Mouse (Mus musculus) heart, embryonic 14.5 days (tissue): ENCODE results near the gene Akr1a1. TPM values are rescaled to one million over a fixed set of nuclear protein-coding genes. Genes with fewer than 3 reads are reported as not detected.

ENCODE experiments used
- ATAC-seq: fragments of 200-750 bp; cut with Nextera tagmentation; 2 replicates; pipeline ENCODE4 v1.8.0; 2017; ENCODE audit warnings: low read depth, moderate TSS enrichment; ENCODE audit not compliant: insufficient number of reproducible peaks, insufficient read depth, low FRiP score
- H3K27ac ChIP-seq, 2 experiments: fragments of 200-500 bp in 1 of 2; fragments of 300-500 bp in 1 of 2; sonication (generic) in 1 of 2; replicated peaks in 1 of 2; 2 replicates each; pipeline ENCODE4 v1.5.1; 2012 to 2014; ENCODE audit warnings: low read depth in 2 of 2, low read length in 2 of 2, control low read depth in 1 of 2, mild to moderate bottlenecking in 1 of 2, mixed read lengths in 1 of 2; ENCODE audit not compliant: control insufficient read depth in 1 of 2, insufficient read depth in 1 of 2
- H3K27me3 ChIP-seq: fragments of 300-500 bp; sonication (generic); 2 replicates; pipeline ENCODE4 v1.6.1; 2014; ENCODE audit warnings: mild to moderate bottlenecking, low read length, control low read depth; ENCODE audit not compliant: control insufficient read depth, insufficient read depth
- H3K36me3 ChIP-seq: fragments of 300-500 bp; sonication (generic); 2 replicates; pipeline ENCODE4 v1.6.1; 2014; ENCODE audit warnings: mild to moderate bottlenecking, control low read depth, low read length, mixed read lengths; ENCODE audit not compliant: control insufficient read depth, insufficient read depth
- H3K4me1 ChIP-seq, 2 experiments: fragments of 200-500 bp in 1 of 2; fragments of 300-500 bp in 1 of 2; sonication (generic) in 1 of 2; 2 replicates each; pipeline ENCODE4 v1.6.1; 2012 to 2014; ENCODE audit warnings: low read length in 2 of 2, control low read depth in 1 of 2, mixed read lengths in 1 of 2; ENCODE audit not compliant: control insufficient read depth in 2 of 2, insufficient read depth in 2 of 2
- H3K4me2 ChIP-seq: fragments of 300-500 bp; sonication (generic); 2 replicates; pipeline ENCODE4 v1.6.1; 2014; ENCODE audit warnings: mild to moderate bottlenecking, low read length
- H3K4me3 ChIP-seq, 2 experiments: fragments of 200-500 bp in 1 of 2; fragments of 300-500 bp in 1 of 2; sonication (generic) in 1 of 2; 2 replicates each; pipeline ENCODE4 v1.5.1; 2012 to 2014; ENCODE audit warnings: low read length in 2 of 2, mild to moderate bottlenecking in 2 of 2, control low read depth in 1 of 2, low read depth in 1 of 2, moderate library complexity in 1 of 2; ENCODE audit not compliant: control insufficient read depth in 1 of 2, insufficient read depth in 1 of 2
- H3K9ac ChIP-seq: fragments of 300-500 bp; sonication (generic); 2 replicates; pipeline ENCODE4 v1.6.1; 2014; ENCODE audit warnings: mild to moderate bottlenecking, low read length
- H3K9me3 ChIP-seq: fragments of 300-500 bp; sonication (generic); 2 replicates; pipeline ENCODE4 v1.6.1; 2016; ENCODE audit warnings: low read length, control low read depth; ENCODE audit not compliant: control insufficient read depth
- WGBS: fragments of 180-500 bp; shearing (Covaris S2); extraction: QIAGEN DNeasy Blood & Tissue Kit; methylation state at CpG from one replicate; pipeline ENCODE4 v1.1.7; 2014; 5-methylcytosine and 5-hydroxymethylcytosine counted together
- polyA plus RNA-seq: library from polyadenylated mRNA; unstranded; fragments of >200 nt; fragmentation: Nextera tagmentation; extraction: Ambion mirVana; gene quantifications from 2 replicates; pipeline ENCODE4 v1.2.1, GENCODE M21; 2014

Gene Akr1a1
- 620 and 648 TPM in 2 replicates for polyA plus RNA-seq

DNA sequence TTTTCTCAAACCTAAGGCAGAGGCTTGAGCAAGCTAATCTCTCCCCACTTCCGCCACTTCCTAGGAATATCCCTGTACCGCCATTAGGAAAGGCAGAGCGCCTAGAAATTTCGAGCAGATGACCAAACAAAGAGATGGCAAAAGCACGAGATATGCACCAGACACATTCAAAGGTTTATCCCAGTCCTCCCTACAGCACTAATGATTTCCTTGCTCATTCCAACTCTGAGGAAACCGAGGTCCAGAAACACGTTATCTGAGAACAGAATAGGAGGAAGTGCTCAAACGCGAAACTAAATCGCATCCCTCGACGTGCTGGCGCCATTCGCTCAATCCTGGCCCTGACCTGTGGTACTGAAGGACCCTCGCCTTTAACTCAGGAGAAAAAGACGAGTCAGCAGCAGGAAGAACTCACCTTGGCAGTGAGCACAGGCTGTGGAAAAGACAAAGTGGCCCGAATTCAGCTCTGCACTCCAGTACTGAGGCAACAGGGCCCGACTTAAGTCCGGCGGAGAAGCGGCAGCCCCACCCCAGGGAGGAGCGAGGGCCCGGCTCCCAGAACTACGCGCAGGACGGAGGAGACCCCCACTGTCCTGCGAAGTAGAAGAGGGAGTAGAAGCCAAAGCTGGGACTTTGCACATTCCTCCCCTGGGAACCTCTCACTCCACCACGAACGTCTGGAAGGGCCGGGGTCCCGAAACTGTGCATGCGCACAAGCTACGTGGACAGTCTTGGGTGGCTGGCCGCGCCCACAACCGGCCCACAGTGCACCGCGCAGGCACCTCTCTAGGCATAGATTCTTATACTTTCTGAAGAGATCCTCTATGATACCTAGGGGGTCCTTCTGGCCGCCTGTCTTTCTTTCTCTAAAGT lies at the start of gene Akr1a1:
Gene Akr1a1 (minus strand): TSS at position 757 of the 873 bp plus-strand sequence.
- Histone ChIP-seq H3K4me3 (peak within 1 kb of the TSS; percentile 80 to 95), H3K36me3 (peaks cover 33% of the 10 kb centered on the region), H3K4me2 (peak within 1 kb of the TSS; percentile 66), H3K27me3 (no peaks in the 10 kb centered on the region), H3K4me1 (peaks cover 4 to 20% of the 10 kb centered on the region in 2 experiments), H3K9ac (peak within 1 kb of the TSS; percentile 98), H3K27ac (peak within 1 kb of the TSS; percentile 90 to 95), H3K9me3 (no peaks in the 10 kb centered on the region)
- WGBS, result under 1% methylated on average over 39 of the region's 39 CpGs
- ATAC-seq, result peak; percentile 99

- H3K36me3 ChIP-seq, result peaks cover 84% of the 10 kb centered on the region
These were observed 49.5 kb upstream of the Akr1a1 start for GRCm38 (mm10) chr4:116700964-116701363.

GRCm38 (mm10) chr4:116698693-116699342 lies 47.3 kb upstream of the Akr1a1 start:
- H3K36me3 ChIP-seq, result peaks cover 89% of the 10 kb centered on the region

More at GRCm38 (mm10) chr4:116700964-116701363, 49.5 kb upstream of the Akr1a1 start:
- Histone ChIP-seq H3K9me3 (no peaks in the 10 kb centered on the region), H3K4me1 (peaks cover 2 to 5% of the 10 kb centered on the region in 2 experiments), H3K27me3 (no peaks in the 10 kb centered on the region), H3K4me2 (no peak overlapping the region), H3K27ac (no peak overlapping the region), H3K9ac (no peak overlapping the region), H3K4me3 (no peak overlapping the region)
- WGBS, result 81% methylated on average over 1 of the region's 1 CpGs
- no peak for ATAC-seq

GRCm38 (mm10) chr4:116693785-116694184 lies 42.3 kb upstream of the Akr1a1 start:
- no peak overlapping the region for H3K9ac ChIP-seq
- no peaks in the 10 kb centered on the region for H3K27me3 ChIP-seq
- peaks cover 98% of the 10 kb centered on the region for H3K36me3 ChIP-seq
- H3K9me3 ChIP-seq, result no peaks in the 10 kb centered on the region
- WGBS, result 80% methylated on average over 2 of the region's 2 CpGs
- peaks cover 2 to 6% of the 10 kb centered on the region in 2 experiments for H3K4me1 ChIP-seq
- H3K27ac ChIP-seq, result no peak overlapping the region
- ATAC-seq, result no peak
- no peak overlapping the region for H3K4me3 ChIP-seq
- no peak overlapping the region for H3K4me2 ChIP-seq

More at GRCm38 (mm10) chr4:116698693-116699342, 47.3 kb upstream of the Akr1a1 start:
- Histone ChIP-seq H3K27me3 (no peaks in the 10 kb centered on the region), H3K9me3 (no peaks in the 10 kb centered on the region), H3K4me3 (no peak overlapping the region), H3K27ac (peak overlapping the region in 1 of 2 experiments; percentile 37; a peak in 1 of 4 replicates), H3K4me1 (peaks cover 2 to 5% of the 10 kb centered on the region in 2 experiments), H3K4me2 (no peak overlapping the region), H3K9ac (no peak overlapping the region)
- no peak for ATAC-seq
- WGBS, result 16% methylated on average over 2 of the region's 2 CpGs

DNA sequence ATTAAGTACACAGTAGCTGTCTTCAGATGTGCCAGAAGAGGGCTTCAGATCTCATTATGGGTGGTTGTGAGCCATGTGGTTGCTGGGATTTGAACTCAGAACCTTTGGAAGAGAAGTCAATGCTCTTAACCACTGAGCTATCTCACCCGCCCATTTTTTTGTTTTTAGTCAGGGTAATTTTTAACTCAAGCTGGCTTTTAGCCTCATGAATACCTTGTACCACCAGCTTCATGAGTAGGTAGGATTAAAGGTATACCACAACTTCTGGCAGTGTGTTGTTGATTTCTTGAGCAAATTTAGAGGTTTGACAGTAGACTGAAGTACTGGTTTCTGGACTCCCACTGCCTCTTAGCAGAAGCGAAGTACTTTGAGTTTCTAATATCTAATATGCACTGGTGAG lies 40.7 kb upstream of the Akr1a1 start:
- Histone ChIP-seq H3K4me1 (peaks cover 0 to 5% of the 10 kb centered on the region in 2 experiments; a peak in 2 of 4 replicates), H3K36me3 (peaks cover 100% of the 10 kb centered on the region), H3K4me2 (no peak overlapping the region), H3K4me3 (no peak overlapping the region), H3K9ac (no peak overlapping the region), H3K27ac (no peak overlapping the region), H3K9me3 (no peaks in the 10 kb centered on the region), H3K27me3 (no peaks in the 10 kb centered on the region)
- 87% methylated on average over 2 of the region's 2 CpGs for WGBS
- no peak for ATAC-seq

DNA sequence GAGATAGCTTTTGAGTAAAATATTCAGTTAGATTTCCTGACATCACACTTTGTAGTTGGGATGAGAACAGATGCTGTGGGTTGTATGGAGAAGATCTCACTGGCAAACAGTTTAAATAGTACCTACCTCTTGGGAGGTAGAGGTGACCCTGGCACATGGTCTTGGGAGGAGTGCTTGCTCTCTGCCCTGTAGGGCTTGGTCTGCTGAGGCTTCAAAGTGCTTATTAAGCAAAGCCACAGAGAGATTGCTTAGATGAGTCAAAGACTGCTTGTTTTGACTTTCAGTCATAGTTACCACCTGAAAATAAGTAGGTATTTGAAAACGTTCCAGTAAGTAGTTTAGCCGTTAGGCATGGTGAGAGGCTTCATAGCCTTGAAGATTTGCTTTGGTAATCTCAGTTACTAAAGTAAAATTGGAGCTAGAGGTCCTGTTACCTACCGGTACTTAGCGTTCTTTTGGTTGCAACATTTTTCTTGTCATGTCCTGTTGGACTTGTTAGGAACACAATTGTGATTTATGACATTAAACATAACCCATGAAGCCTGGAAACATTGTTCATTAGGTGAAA lies 37.9 kb upstream of the Akr1a1 start:
- H3K9me3 ChIP-seq, result no peaks in the 10 kb centered on the region
- peaks cover 7 to 19% of the 10 kb centered on the region in 2 experiments for H3K4me1 ChIP-seq
- no peak overlapping the region for H3K4me3 ChIP-seq
- H3K9ac ChIP-seq, result no peak overlapping the region
- WGBS, result 89% methylated on average over 4 of the region's 4 CpGs
- no peak for ATAC-seq
- H3K4me2 ChIP-seq, result no peak overlapping the region
- no peak overlapping the region for H3K27ac ChIP-seq
- H3K36me3 ChIP-seq, result peaks cover 75% of the 10 kb centered on the region
- H3K27me3 ChIP-seq, result no peaks in the 10 kb centered on the region

GRCm38 (mm10) chr4:116687041-116687440 lies 35.6 kb upstream of the Akr1a1 start:
- H3K4me3 ChIP-seq, result peak overlapping the region; percentile 66 to 82; a peak in 3 of 4 replicates
- no peak overlapping the region for H3K27ac ChIP-seq
- H3K9ac ChIP-seq, result peak overlapping the region; percentile 87
- H3K27me3 ChIP-seq, result no peaks in the 10 kb centered on the region
- no peak for ATAC-seq
- peaks cover 52% of the 10 kb centered on the region for H3K36me3 ChIP-seq
- H3K4me1 ChIP-seq, result peaks cover 7 to 19% of the 10 kb centered on the region in 2 experiments
- 31% methylated on average over 1 of the region's 1 CpGs for WGBS
- H3K4me2 ChIP-seq, result peak overlapping the region; percentile 86
- H3K9me3 ChIP-seq, result no peaks in the 10 kb centered on the region
